Mouse (Mus musculus): ENCODE results near the gene 1110008P14Rik. TPM values are rescaled to one million over a fixed set of nuclear protein-coding genes. Genes with fewer than 3 reads are reported as not detected.
A peak's percentile ranks its signal among the peaks of the same experiment; 100 is the strongest.

Gene 1110008P14Rik
- polyA plus RNA-seq, 1 experiment from 2014 or later, result 44.4 TPM

- no peak overlapping the region for H3K4me3 ChIP-seq (ENCODE audit: low read depth, low read length)
- no peaks in the 10 kb centered on the region for H3K9me3 ChIP-seq (ENCODE audit: control insufficient read depth, low read length)
- H3K27me3 ChIP-seq (ENCODE audit: control insufficient read depth, insufficient read depth, low read length), result no peaks in the 10 kb centered on the region
- peaks cover 13% of the 10 kb centered on the region for H3K4me1 ChIP-seq (ENCODE audit: control insufficient read depth, insufficient read depth, low read length)
- no peaks in the 10 kb centered on the region for H3K36me3 ChIP-seq (ENCODE audit: control insufficient read depth, insufficient read depth, low read length)
- no peak for DNase-seq (ENCODE audit: low spot score)
- no peak overlapping the region for H3K27ac ChIP-seq (replicated peaks; ENCODE audit: low read depth, low read length)
- WGBS, result 86% methylated on average over 3 of the region's 3 CpGs
- H3K4me2 ChIP-seq (ENCODE audit: low read depth, severe bottlenecking), result no peak overlapping the region
- ATAC-seq (ENCODE audit: insufficient number of reproducible peaks, low FRiP score, low TSS enrichment, low read depth), result no peak
- no peak overlapping the region for H3K9ac ChIP-seq (ENCODE audit: low read length)
Measured at GRCm38 (mm10) chr2:32354336-32354895, 27.3 kb downstream of the 1110008P14Rik start.

- H3K27me3 ChIP-seq (ENCODE audit: control insufficient read depth, insufficient read depth, low read length), result no peaks in the 10 kb centered on the region
Measured at GRCm38 (mm10) chr2:32353836-32354235, 27.9 kb downstream of the 1110008P14Rik start.

GRCm38 (mm10) chr2:32353007-32353542 lies 28.7 kb downstream of the 1110008P14Rik start, which contains the start of gene Dnm1:
Gene Dnm1, minus strand, starts transcription at chr2:32353338.
- WGBS, result 0% methylated on average over 63 of the region's 63 CpGs
- H3K27me3 ChIP-seq (ENCODE audit: control insufficient read depth, insufficient read depth, low read length), result no peaks in the 10 kb centered on the region
- DNase-seq (ENCODE audit: low spot score) (peak; percentile 96), ATAC-seq (ENCODE audit: insufficient number of reproducible peaks, low FRiP score, low TSS enrichment, low read depth) (peak; percentile 15)
- no peaks in the 10 kb centered on the region for H3K36me3 ChIP-seq (ENCODE audit: control insufficient read depth, insufficient read depth, low read length)
- peak within 1 kb of the TSS; percentile 86 for H3K4me3 ChIP-seq (ENCODE audit: low read depth, low read length)
- no peaks in the 10 kb centered on the region for H3K9me3 ChIP-seq (ENCODE audit: control insufficient read depth, low read length)
- peak within 1 kb of the TSS; percentile 85 for H3K9ac ChIP-seq (ENCODE audit: low read length)
- H3K4me1 ChIP-seq (ENCODE audit: control insufficient read depth, insufficient read depth, low read length), result peaks cover 13% of the 10 kb centered on the region
- peak within 1 kb of the TSS; percentile 82 for H3K27ac ChIP-seq (replicated peaks; ENCODE audit: low read depth, low read length)
- peak within 1 kb of the TSS; percentile 53 for H3K4me2 ChIP-seq (ENCODE audit: low read depth, severe bottlenecking)

More at GRCm38 (mm10) chr2:32353836-32354235, 27.9 kb downstream of the 1110008P14Rik start:
- Histone ChIP-seq H3K27ac (replicated peaks; ENCODE audit: low read depth, low read length) (no peak overlapping the region), H3K4me1 (ENCODE audit: control insufficient read depth, insufficient read depth, low read length) (peaks cover 13% of the 10 kb centered on the region), H3K9ac (ENCODE audit: low read length) (no peak overlapping the region), H3K4me2 (ENCODE audit: low read depth, severe bottlenecking) (no peak overlapping the region; the same call in 1 of the 2 replicates), H3K4me3 (ENCODE audit: low read depth, low read length) (no peak overlapping the region), H3K36me3 (ENCODE audit: control insufficient read depth, insufficient read depth, low read length) (no peaks in the 10 kb centered on the region), H3K9me3 (ENCODE audit: control insufficient read depth, low read length) (no peaks in the 10 kb centered on the region)
- no peak for DNase-seq (ENCODE audit: low spot score)
- 66% methylated on average over 6 of the region's 6 CpGs for WGBS
- ATAC-seq (ENCODE audit: insufficient number of reproducible peaks, low FRiP score, low TSS enrichment, low read depth), result no peak

GRCm38 (mm10) chr2:32352151-32353006 lies 29.4 kb downstream of the 1110008P14Rik start, which contains the start of gene Ciz1:
Gene Ciz1, plus strand, starts transcription at chr2:32352327.
- H3K9me3 ChIP-seq (ENCODE audit: control insufficient read depth, low read length), result no peaks in the 10 kb centered on the region
- DNase-seq (ENCODE audit: low spot score) (peak; percentile 64), ATAC-seq (ENCODE audit: insufficient number of reproducible peaks, low FRiP score, low TSS enrichment, low read depth) (peak; percentile 40)
- peak within 1 kb of the TSS; percentile 53 for H3K4me2 ChIP-seq (ENCODE audit: low read depth, severe bottlenecking)
- H3K27me3 ChIP-seq (ENCODE audit: control insufficient read depth, insufficient read depth, low read length), result no peaks in the 10 kb centered on the region
- H3K9ac ChIP-seq (ENCODE audit: low read length), result peak within 1 kb of the TSS; percentile 85
- peak within 1 kb of the TSS; percentile 82 for H3K27ac ChIP-seq (replicated peaks; ENCODE audit: low read depth, low read length)
- WGBS, result under 1% methylated on average over 49 of the region's 52 CpGs
- no peaks in the 10 kb centered on the region for H3K36me3 ChIP-seq (ENCODE audit: control insufficient read depth, insufficient read depth, low read length)
- H3K4me1 ChIP-seq (ENCODE audit: control insufficient read depth, insufficient read depth, low read length), result peaks cover 13% of the 10 kb centered on the region
- peak within 1 kb of the TSS; percentile 86 for H3K4me3 ChIP-seq (ENCODE audit: low read depth, low read length)

- 57% methylated on average over 9 of the region's 9 CpGs for WGBS
- Histone ChIP-seq H3K4me3 (ENCODE audit: low read depth, low read length) (peak overlapping the region; percentile 86), H3K9me3 (ENCODE audit: control insufficient read depth, low read length) (no peaks in the 10 kb centered on the region), H3K27ac (replicated peaks; ENCODE audit: low read depth, low read length) (no peak overlapping the region; the same call in 1 of the 2 replicates), H3K9ac (ENCODE audit: low read length) (peak overlapping the region; percentile 85; the same call in 1 of the 2 replicates), H3K27me3 (ENCODE audit: control insufficient read depth, insufficient read depth, low read length) (no peaks in the 10 kb centered on the region), H3K4me2 (ENCODE audit: low read depth, severe bottlenecking) (peak overlapping the region; percentile 53), H3K4me1 (ENCODE audit: control insufficient read depth, insufficient read depth, low read length) (peaks cover 13% of the 10 kb centered on the region), H3K36me3 (ENCODE audit: control insufficient read depth, insufficient read depth, low read length) (no peaks in the 10 kb centered on the region)
- no peak for DNase-seq (ENCODE audit: low spot score)
- no peak for ATAC-seq (ENCODE audit: insufficient number of reproducible peaks, low FRiP score, low TSS enrichment, low read depth)
Measured at GRCm38 (mm10) chr2:32351471-32351961, 30.2 kb downstream of the 1110008P14Rik start.

GRCm38 (mm10) chr2:32350471-32351051 lies 31.2 kb downstream of the 1110008P14Rik start:
- H3K4me3 ChIP-seq (ENCODE audit: low read depth, low read length), result no peak overlapping the region
- H3K27ac ChIP-seq (replicated peaks; ENCODE audit: low read depth, low read length), result no peak overlapping the region
- no peaks in the 10 kb centered on the region for H3K36me3 ChIP-seq (ENCODE audit: control insufficient read depth, insufficient read depth, low read length)
- peak overlapping the region; percentile 53; the same call in 1 of the 2 replicates for H3K4me2 ChIP-seq (ENCODE audit: low read depth, severe bottlenecking)
- H3K27me3 ChIP-seq (ENCODE audit: control insufficient read depth, insufficient read depth, low read length), result no peaks in the 10 kb centered on the region
- peaks cover 13% of the 10 kb centered on the region for H3K4me1 ChIP-seq (ENCODE audit: control insufficient read depth, insufficient read depth, low read length)
- ATAC-seq (ENCODE audit: insufficient number of reproducible peaks, low FRiP score, low TSS enrichment, low read depth), result no peak
- no peak for DNase-seq (ENCODE audit: low spot score)
- 51% methylated on average over 13 of the region's 13 CpGs for WGBS
- H3K9me3 ChIP-seq (ENCODE audit: control insufficient read depth, low read length), result no peaks in the 10 kb centered on the region
- no peak overlapping the region for H3K9ac ChIP-seq (ENCODE audit: low read length)

- 64% methylated on average over 8 of the region's 8 CpGs for WGBS
- Histone ChIP-seq H3K4me2 (ENCODE audit: low read depth, severe bottlenecking) (no peak overlapping the region), H3K4me1 (ENCODE audit: control insufficient read depth, insufficient read depth, low read length) (peaks cover 13% of the 10 kb centered on the region), H3K9me3 (ENCODE audit: control insufficient read depth, low read length) (no peaks in the 10 kb centered on the region), H3K27me3 (ENCODE audit: control insufficient read depth, insufficient read depth, low read length) (no peaks in the 10 kb centered on the region), H3K36me3 (ENCODE audit: control insufficient read depth, insufficient read depth, low read length) (no peaks in the 10 kb centered on the region), H3K27ac (replicated peaks; ENCODE audit: low read depth, low read length) (no peak overlapping the region), H3K9ac (ENCODE audit: low read length) (no peak overlapping the region), H3K4me3 (ENCODE audit: low read depth, low read length) (no peak overlapping the region)
- ATAC-seq (ENCODE audit: insufficient number of reproducible peaks, low FRiP score, low TSS enrichment, low read depth) (no peak), DNase-seq (ENCODE audit: low spot score) (no peak)
Measured at GRCm38 (mm10) chr2:32349625-32350255, 32.0 kb downstream of the 1110008P14Rik start.

All from limb, embryonic 11.5 days (tissue).